Comparison of ENCODE assay signal across 8 mouse cellular contexts in the genomic region with DNA sequence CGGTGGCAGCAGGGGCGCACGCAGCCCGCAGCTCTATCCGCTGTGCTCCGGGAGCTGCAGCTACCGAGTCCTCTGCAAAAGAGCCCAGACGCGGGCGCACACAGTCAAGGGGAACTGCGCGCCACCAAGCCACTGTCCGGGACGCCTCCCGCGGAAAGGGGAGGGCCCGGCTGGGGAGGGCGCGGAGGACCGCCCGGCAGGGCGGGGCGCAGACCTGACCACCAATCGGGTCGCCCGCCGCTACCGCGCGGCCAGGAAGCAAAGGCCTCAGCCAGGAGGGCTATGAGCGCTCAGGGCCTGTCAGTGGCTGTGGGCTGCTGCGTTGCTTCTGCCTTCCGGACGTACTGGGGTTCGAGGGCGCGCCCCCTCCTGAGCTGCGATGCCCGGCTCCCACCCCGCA.
A peak's percentile ranks its signal among the peaks of the same experiment; 100 is the strongest.
DNase-seq lines count a peak whose midpoint lies in the region; ATAC-seq and TF ChIP-seq lines count a peak whose summit lies in the region.
"Not testable (repeated sequence)": the region's sequence is repeated elsewhere in the genome, so short reads cannot be mapped to it uniquely, and the experiment has no call there.

No protein-coding gene starts in this region.

- not testable (repeated sequence) for H3K27ac ChIP-seq in hindbrain, embryonic 11.5 days (ENCODE audit: low read depth, low read length); liver, embryonic 15.5 days (replicated peaks); midbrain, postnatal 0 days (ENCODE audit: low read depth, low read length); stomach, postnatal 0 days (replicated peaks)

- peak overlapping the region; percentile 19 for H3K4me3 ChIP-seq in hindbrain, embryonic 11.5 days (ENCODE audit: low read depth, low read length)
- H3K4me3 ChIP-seq in liver, embryonic 15.5 days (replicated peaks); stomach, postnatal 0 days (ENCODE audit: low read depth, low read length): not testable (repeated sequence)
- H3K4me3 ChIP-seq in midbrain, postnatal 0 days (ENCODE audit: low read depth, low read length) = 0 out of 2 replicates have a peak overlapping the region, but pooled peaks have one; percentile 8

- H3K9ac ChIP-seq in hindbrain, embryonic 11.5 days (ENCODE audit: low read depth, low read length); liver, embryonic 15.5 days; midbrain, postnatal 0 days (replicated peaks; ENCODE audit: low read length, poor library complexity, severe bottlenecking); stomach, postnatal 0 days (ENCODE audit: low read length): not testable (repeated sequence)

- H3K9me3 ChIP-seq in hindbrain, embryonic 11.5 days (ENCODE audit: control insufficient read depth, low read length); liver, embryonic 15.5 days (replicated peaks); midbrain, postnatal 0 days (ENCODE audit: low read length); stomach, postnatal 0 days (ENCODE audit: control insufficient read depth, low read length): not testable (repeated sequence)

- not testable (repeated sequence) for H3K36me3 ChIP-seq in hindbrain, embryonic 11.5 days (ENCODE audit: control insufficient read depth, insufficient read depth, low read length); liver, embryonic 15.5 days (replicated peaks); midbrain, postnatal 0 days (ENCODE audit: insufficient read depth, low read length); stomach, postnatal 0 days (ENCODE audit: control insufficient read depth, insufficient read depth, low read length)

- H3K4me1 ChIP-seq in hindbrain, embryonic 11.5 days (replicated peaks; ENCODE audit: control insufficient read depth, insufficient read depth, low read length); liver, embryonic 15.5 days (replicated peaks); midbrain, postnatal 0 days (ENCODE audit: insufficient read depth, low read length); stomach, postnatal 0 days (replicated peaks; ENCODE audit: control insufficient read depth, insufficient read depth): not testable (repeated sequence)

- TF ChIP-seq EP300 in stomach, postnatal 0 days (optimal IDR thresholded peaks at IDR 0.05) = not testable (repeated sequence)

- ATAC-seq in hindbrain, embryonic 11.5 days (ENCODE audit: low FRiP score); liver, embryonic 15.5 days (ENCODE audit: insufficient read depth); midbrain, postnatal 0 days (ENCODE audit: low FRiP score); stomach, postnatal 0 days (ENCODE audit: low FRiP score, low TSS enrichment): not testable (repeated sequence)

- WGBS in hindbrain, embryonic 11.5 days = 2% methylated on average over 25 of the region's 40 CpGs
- 4% methylated on average over 38 of the region's 40 CpGs for WGBS in liver, embryonic 15.5 days (ENCODE audit: insufficient replicate concordance)
- WGBS in midbrain, postnatal 0 days = 7% methylated on average over 29 of the region's 40 CpGs
- 9% methylated on average over 16 of the region's 40 CpGs for whole genome bisulfite sequencing in stomach, postnatal 0 days

- not testable (repeated sequence) for H3K27me3 ChIP-seq in hindbrain, embryonic 11.5 days (ENCODE audit: control insufficient read depth, insufficient read depth, low read length); liver, embryonic 15.5 days; midbrain, postnatal 0 days (ENCODE audit: insufficient read depth, low read length); stomach, postnatal 0 days (ENCODE audit: control insufficient read depth, insufficient read depth, low read length)

- DNase-seq in ES-CJ7 (ENCODE audit: low read depth, low spot score) = peak; percentile 9
- peak; percentile 7 for DNase-seq in embryo, embryonic 11.5 days (ENCODE audit: low read depth, low spot score)
- DNase-seq in gastrocnemius, postnatal 25 days = peak; percentile 29
- peak; percentile 10 for DNase-seq in hindbrain, embryonic 11.5 days (ENCODE audit: low spot score)
- DNase-seq in kidney, postnatal 10 days = peak; percentile 34
- DNase-seq in midbrain, postnatal 0 days (ENCODE audit: low spot score) = peak; percentile 1
- DNase-seq in stomach, postnatal 0 days (ENCODE audit: low spot score) = peak; percentile 12

- 0 out of 2 replicates have a peak overlapping the region, but pooled peaks have one; percentile 7 for H3K4me2 ChIP-seq in hindbrain, embryonic 11.5 days (replicated peaks; ENCODE audit: low read depth, low read length)
- H3K4me2 ChIP-seq in liver, embryonic 15.5 days = peak overlapping the region; percentile 23; the same call in 1 of the 2 replicates
- H3K4me2 ChIP-seq in midbrain, postnatal 0 days (ENCODE audit: low read depth, low read length, poor library complexity, severe bottlenecking) = not testable (repeated sequence)
- H3K4me2 ChIP-seq in stomach, postnatal 0 days (replicated peaks; ENCODE audit: low read depth) = 0 out of 2 replicates have a peak overlapping the region, but pooled peaks have one; percentile 29

- not testable (repeated sequence) for TF ChIP-seq CTCF in midbrain, postnatal 0 days (IDR thresholded peaks at IDR 0.05); stomach, postnatal 0 days (IDR thresholded peaks at IDR 0.05; ENCODE audit: low read depth)
